Mouse (Mus musculus): ENCODE data around the gene Sft2d1.

- TF ChIP-seq POLR2A (IDR thresholded peaks at IDR 0.05; ENCODE audit: insufficient read length, low read depth) (no peak), MAX (IDR thresholded peaks at IDR 0.05; ENCODE audit: low read depth) (no peak), USF1 (IDR thresholded peaks at IDR 0.05; ENCODE audit: low read depth) (no peak), CEBPB (IDR thresholded peaks at IDR 0.05; ENCODE audit: insufficient read depth, poor library complexity, severe bottlenecking) (no peak), SRF (IDR thresholded peaks at IDR 0.05; ENCODE audit: control insufficient read depth, insufficient read length, low read depth) (no peak), MYOD1 (IDR thresholded peaks at IDR 0.05; ENCODE audit: control insufficient read depth in 1 of 3, insufficient read length in 2 of 3, low read depth in 2 of 3) (no peak), POLR2AphosphoS2 (IDR thresholded peaks at IDR 0.05; ENCODE audit: insufficient read length, low read depth) (no peak), E2F4 (IDR thresholded peaks at IDR 0.05; ENCODE audit: insufficient read depth) (no peak), MYOG (IDR thresholded peaks at IDR 0.05; ENCODE audit: control insufficient read depth in 1 of 3, insufficient read depth in 1 of 3, insufficient read length in 2 of 3, low read depth in 2 of 3) (no peak), TCF12 (IDR thresholded peaks at IDR 0.05; ENCODE audit: insufficient read depth, poor library complexity, severe bottlenecking) (no peak), REST (IDR thresholded peaks at IDR 0.05; ENCODE audit: insufficient read depth, insufficient read length) (no peak)
These were observed 11.4 kb upstream of the Sft2d1 start for GRCm38 (mm10) chr17:8299524-8299923.

Measured in myocyte (in vitro differentiated cells).